Mouse (Mus musculus) liver, adult (tissue): ENCODE measurements around the gene Gm17545.
"Not testable (repeated sequence)": the region's sequence is repeated elsewhere in the genome, so short reads cannot be mapped to it uniquely, and the experiment has no call there.

Experiments used
- GATA4 ChIP-seq: IDR thresholded peaks from 2 replicates; pipeline ENCODE4 v1.6.1; 2014; ENCODE audit warnings: mild to moderate bottlenecking, low read length; ENCODE audit not compliant: insufficient replicate concordance

Gene Gm17545

GRCm38 (mm10) chr9:22453990-22454389 lies at the start of gene Gm17545:
Gene Gm17545, plus strand, starts transcription at chr9:22454290.
- not testable (repeated sequence) for TF ChIP-seq GATA4

GRCm38 (mm10) chr9:22405414-22405813 lies 48.7 kb upstream of the Gm17545 start:
- TF ChIP-seq GATA4, result no peak

- TF ChIP-seq GATA4, result no peak
These were observed 44.6 kb upstream of the Gm17545 start for GRCm38 (mm10) chr9:22409501-22409900.

GRCm38 (mm10) chr9:22411002-22411857 lies 42.9 kb upstream of the Gm17545 start, which contains the start of gene 9530077C05Rik:
Gene 9530077C05Rik, plus strand, starts transcription at chr9:22411513.
- TF ChIP-seq GATA4, result no peak; the same call in 1 of the 2 replicates

GRCm38 (mm10) chr9:22416187-22416586 lies 37.9 kb upstream of the Gm17545 start:
- no peak for TF ChIP-seq GATA4

- 0 out of 2 replicates have a peak, but pooled peaks have one; percentile 13 for TF ChIP-seq GATA4
These were observed 36.5 kb upstream of the Gm17545 start for GRCm38 (mm10) chr9:22417547-22417946.

GRCm38 (mm10) chr9:22419877-22420276 lies 34.2 kb upstream of the Gm17545 start:
- TF ChIP-seq GATA4, result no peak

- no peak for TF ChIP-seq GATA4
These were observed 33.6 kb upstream of the Gm17545 start for GRCm38 (mm10) chr9:22420491-22420890.

- no peak for TF ChIP-seq GATA4
These were observed 31.5 kb upstream of the Gm17545 start for GRCm38 (mm10) chr9:22422559-22422958.

- TF ChIP-seq GATA4, result no peak
These were observed 30.6 kb upstream of the Gm17545 start for GRCm38 (mm10) chr9:22423507-22423906.

- no peak for TF ChIP-seq GATA4
These were observed 29.9 kb upstream of the Gm17545 start for GRCm38 (mm10) chr9:22424196-22424595.

- no peak for TF ChIP-seq GATA4
These were observed 29.4 kb upstream of the Gm17545 start for GRCm38 (mm10) chr9:22424719-22425118.

- no peak for TF ChIP-seq GATA4
These were observed 25.9 kb upstream of the Gm17545 start for GRCm38 (mm10) chr9:22428028-22428665.

GRCm38 (mm10) chr9:22428666-22429410 lies 25.3 kb upstream of the Gm17545 start:
- no peak for TF ChIP-seq GATA4

GRCm38 (mm10) chr9:22429533-22430241 lies 24.4 kb upstream of the Gm17545 start:
- TF ChIP-seq GATA4, result no peak
